Mouse (Mus musculus) layer of hippocampus, adult 2 months (tissue): Measurements from ENCODE around the gene Heatr5a. TPM values are rescaled to one million over a fixed set of nuclear protein-coding genes. Genes with fewer than 3 reads are reported as not detected.

Experiments used
- DNase-seq, 2 experiments: peaks; one replicate each; pipeline ENCODE4 v3.0.0; 2022; ENCODE audit warnings: low spot score in 2 of 2
- H3K27ac ChIP-seq: fragments of 200-600 bp; 2 replicates; pipeline ENCODE4 v1.8.1; 2022
- H3K4me3 ChIP-seq: fragments of 200-600 bp; 2 replicates; pipeline ENCODE4 v1.8.1; 2022; ENCODE audit warnings: mild to moderate bottlenecking
- CTCF ChIP-seq: fragments of 200-600 bp; conservative IDR thresholded peaks from 2 replicates; pipeline ENCODE4 v1.8.1; 2022; ENCODE audit warnings: antibody characterized with exemption, mild to moderate bottlenecking, moderate library complexity
- total RNA-seq, 2 experiments: library from RNA; stranded (reverse); gene quantifications; 2 replicates each; pipeline ENCODE4 v1.2.3; 2021

Heatr5a gene
- total RNA-seq, 2 experiments from 2014 or later: 6.9 to 8.9 TPM

- TF ChIP-seq CTCF: no peak
- Histone ChIP-seq H3K4me3 (peak overlapping the region; percentile 98), H3K27ac (peak overlapping the region; percentile 98)
- DNase-seq: no peak
Observed at GRCm38 (mm10) chr12:51827958-51828650, 143.0 kb downstream of the Heatr5a start.

Other genes starting within 250 kb of the Heatr5a start
- gene Hectd1, start 141.8 kb downstream of the Heatr5a start, total RNA-seq: 10 to 100 TPM; 84.2 to 84.3 TPM
- 10 to 100 TPM; 10.2 to 12.9 TPM for gene Dtd2, start 35.2 kb upstream of the Heatr5a start, total RNA-seq
- gene Gpr33, start 56.7 kb upstream of the Heatr5a start, total RNA-seq: not detected
- gene Nubpl, start 126.4 kb upstream of the Heatr5a start, total RNA-seq: 1 to 10 TPM; 5.2 to 5.7 TPM